Mouse (Mus musculus) intestine, embryonic 15.5 days (tissue): ENCODE measurements around the gene Ebi3. TPM values are rescaled to one million over a fixed set of nuclear protein-coding genes. Genes with fewer than 3 reads are reported as not detected.

Source experiments
- ATAC-seq: fragments of 200-750 bp; cut with Nextera tagmentation; 2 replicates; pipeline ENCODE4 v1.8.0; 2017; ENCODE audit warnings: moderate TSS enrichment, moderate library complexity
- H3K27ac ChIP-seq: fragments of 300-500 bp; sonication (generic); 2 replicates; pipeline ENCODE4 v1.5.1; 2015; ENCODE audit warnings: mild to moderate bottlenecking, inconsistent platforms
- H3K27me3 ChIP-seq: fragments of 300-500 bp; sonication (generic); replicated peaks from 2 replicates; pipeline ENCODE4 v1.6.1; 2015; ENCODE audit warnings: inconsistent platforms
- H3K36me3 ChIP-seq: fragments of 300-500 bp; sonication (generic); 2 replicates; pipeline ENCODE4 v1.6.1; 2015; ENCODE audit warnings: inconsistent platforms
- H3K4me1 ChIP-seq: fragments of 300-500 bp; sonication (generic); replicated peaks from 2 replicates; pipeline ENCODE4 v1.6.1; 2015; ENCODE audit warnings: inconsistent platforms
- H3K4me2 ChIP-seq: fragments of 300-500 bp; sonication (generic); replicated peaks from 2 replicates; pipeline ENCODE4 v1.6.1; 2015; ENCODE audit warnings: mild to moderate bottlenecking, inconsistent platforms
- H3K4me3 ChIP-seq: fragments of 300-500 bp; sonication (generic); replicated peaks from 2 replicates; pipeline ENCODE4 v1.5.1; 2015; ENCODE audit warnings: inconsistent platforms
- H3K9ac ChIP-seq: fragments of 300-500 bp; sonication (generic); 2 replicates; pipeline ENCODE4 v1.6.1; 2015; ENCODE audit warnings: inconsistent platforms
- H3K9me3 ChIP-seq: fragments of 300-500 bp; sonication (generic); 2 replicates; pipeline ENCODE4 v1.6.1; 2016; ENCODE audit warnings: inconsistent platforms
- WGBS: fragments of 180-500 bp; shearing (Covaris S2); methylation state at CpG from one replicate; pipeline ENCODE4 v1.1.7; 2015; 5-methylcytosine and 5-hydroxymethylcytosine counted together
- polyA plus RNA-seq: library from polyadenylated mRNA; unstranded; fragments of >200 nt; fragmentation: Nextera tagmentation; extraction: Ambion mirVana; gene quantifications from 2 replicates; pipeline ENCODE4 v1.2.1, GENCODE M21; 2015

Gene Ebi3
- polyA plus RNA-seq, 1 experiment from 2014 or later = 2.8 TPM

DNA sequence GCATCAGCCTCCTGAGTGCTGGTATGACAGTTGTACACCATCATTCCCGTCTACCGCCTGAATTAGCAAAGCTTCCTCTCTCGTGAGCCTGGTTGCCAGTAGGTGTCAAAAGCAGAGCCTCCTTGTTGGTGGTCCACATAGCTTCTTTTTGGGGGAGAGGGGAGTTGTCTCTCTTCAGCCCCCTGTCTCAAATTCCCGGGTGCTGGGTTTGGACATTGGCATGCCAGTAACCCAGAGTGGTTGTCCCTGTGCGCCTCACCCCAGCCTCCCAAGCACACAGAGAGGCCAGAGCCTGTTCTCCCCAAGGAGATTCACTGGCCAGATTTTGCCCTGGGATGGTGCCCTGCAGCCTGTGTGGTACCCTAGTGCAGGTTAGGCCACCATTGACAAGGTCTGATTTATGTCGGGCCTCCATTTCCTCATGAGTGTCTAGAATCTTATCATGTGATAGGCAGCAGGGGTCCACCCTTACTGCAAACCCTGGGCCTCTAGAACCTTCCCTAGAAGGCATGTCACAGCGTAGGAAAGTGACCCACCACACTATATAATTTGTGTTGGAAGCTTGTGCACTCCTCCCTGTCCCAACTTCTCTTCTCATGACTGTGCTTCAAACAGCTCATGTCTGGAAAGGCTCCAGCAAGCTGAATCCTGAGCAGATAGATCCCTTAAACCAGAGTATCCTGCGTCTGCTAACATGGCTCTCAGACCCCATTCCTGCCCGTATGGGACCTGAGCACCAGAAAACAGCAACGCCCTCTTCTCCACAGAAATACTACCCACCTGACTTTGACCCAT is 7.7 kb downstream of the Ebi3 start:
- 0 out of 2 replicates have a peak, but pooled peaks cover under 1% of the 10 kb centered on the region for H3K27me3 ChIP-seq
- no peak for ATAC-seq
- peak overlapping the region; percentile 63 for H3K4me2 ChIP-seq
- H3K36me3 ChIP-seq = peaks cover 23% of the 10 kb centered on the region
- peaks cover 32% of the 10 kb centered on the region for H3K4me1 ChIP-seq
- H3K9ac ChIP-seq = 0 out of 2 replicates have a peak overlapping the region, but pooled peaks have one; percentile 62
- no peak overlapping the region for H3K27ac ChIP-seq
- no peaks in the 10 kb centered on the region for H3K9me3 ChIP-seq
- WGBS = 69% methylated on average over 10 of the region's 10 CpGs
- H3K4me3 ChIP-seq = peak overlapping the region; percentile 55; the same call in 1 of the 2 replicates

DNA sequence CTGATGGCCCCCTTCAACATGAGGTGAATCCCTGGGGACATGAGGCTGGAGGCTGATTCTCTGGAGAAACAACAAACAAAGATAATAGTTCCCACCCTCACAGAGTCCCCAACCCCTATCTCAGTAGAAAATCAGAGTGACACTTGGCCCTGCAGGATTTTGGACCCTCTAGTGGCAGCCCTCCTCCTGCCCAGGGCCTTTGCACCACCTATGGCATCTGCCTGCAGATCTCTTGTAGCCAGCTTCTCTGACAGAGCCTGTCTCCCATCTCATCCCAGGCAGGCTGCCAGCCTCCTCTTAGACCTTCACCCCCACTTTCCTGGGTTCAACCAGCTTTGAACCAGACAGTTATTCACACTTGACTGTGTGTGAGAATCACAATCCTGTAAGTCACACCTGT is 8.4 kb downstream of the Ebi3 start:
- H3K36me3 ChIP-seq = peaks cover 23% of the 10 kb centered on the region
- no peaks in the 10 kb centered on the region for H3K27me3 ChIP-seq

DNA sequence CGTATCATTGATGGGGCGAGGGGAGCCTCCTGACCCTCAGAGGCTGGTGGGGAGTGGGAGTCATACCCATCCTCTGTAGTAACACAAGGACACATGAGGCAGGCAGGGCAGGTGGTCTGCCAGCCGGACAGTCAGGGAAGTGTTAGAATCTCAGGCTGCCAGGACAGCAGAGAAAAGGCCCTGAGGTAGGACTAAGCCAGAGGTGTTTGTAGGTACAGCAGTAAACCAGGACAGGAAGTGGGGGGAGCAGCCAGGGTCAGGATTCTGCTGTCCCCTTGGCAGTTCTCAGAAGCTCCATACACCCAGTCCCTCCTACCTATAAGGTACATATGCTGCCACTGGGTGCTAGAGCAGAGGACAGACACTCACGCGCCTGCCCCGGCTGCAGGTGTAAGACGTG is 9.2 kb downstream of the Ebi3 start:
- Histone ChIP-seq H3K4me3 (no peak overlapping the region), H3K27ac (no peak overlapping the region), H3K4me1 (peaks cover 25% of the 10 kb centered on the region), H3K4me2 (no peak overlapping the region), H3K9me3 (no peaks in the 10 kb centered on the region), H3K27me3 (no peaks in the 10 kb centered on the region), H3K9ac (no peak overlapping the region), H3K36me3 (peaks cover 28% of the 10 kb centered on the region)
- 96% methylated on average over 7 of the region's 7 CpGs for WGBS
- ATAC-seq = no peak

More for the DNA sequence above, 8.4 kb downstream of the Ebi3 start:
- no peak for ATAC-seq
- Histone ChIP-seq H3K9me3 (no peaks in the 10 kb centered on the region), H3K4me3 (no peak overlapping the region), H3K27ac (no peak overlapping the region), H3K4me1 (peaks cover 32% of the 10 kb centered on the region), H3K9ac (no peak overlapping the region), H3K4me2 (no peak overlapping the region)

DNA sequence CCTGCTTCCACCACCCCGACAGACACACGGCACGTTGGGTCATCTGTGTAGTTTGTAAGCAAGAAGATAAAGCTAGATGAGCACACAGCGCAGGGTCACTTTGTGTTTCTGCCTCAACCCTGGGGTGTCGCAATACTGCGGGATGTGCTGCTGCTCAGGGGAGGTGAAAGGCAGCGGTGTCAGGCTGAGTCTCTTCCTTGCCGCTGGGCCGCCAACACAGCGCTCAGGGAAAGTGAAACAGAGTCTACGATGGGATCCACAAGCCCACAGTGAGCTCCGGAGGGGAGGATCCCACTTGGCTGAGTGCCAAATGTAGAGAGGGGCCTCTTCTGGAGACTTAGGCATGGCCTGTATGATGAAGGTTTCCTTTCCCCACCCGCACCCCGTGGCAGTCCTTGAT is 10.7 kb downstream of the Ebi3 start:
- Histone ChIP-seq H3K27ac (0 out of 2 replicates have a peak overlapping the region, but pooled peaks have one; percentile 13), H3K4me3 (no peak overlapping the region), H3K9me3 (no peaks in the 10 kb centered on the region), H3K9ac (no peak overlapping the region), H3K4me2 (no peak overlapping the region), H3K36me3 (peaks cover 36% of the 10 kb centered on the region), H3K4me1 (peaks cover 14% of the 10 kb centered on the region), H3K27me3 (no peaks in the 10 kb centered on the region)
- no peak for ATAC-seq
- WGBS = 64% methylated on average over 14 of the region's 14 CpGs

- no peak overlapping the region for H3K4me2 ChIP-seq
- no peak overlapping the region for H3K4me3 ChIP-seq
- peaks cover 36% of the 10 kb centered on the region for H3K36me3 ChIP-seq
- no peak overlapping the region for H3K9ac ChIP-seq
- H3K27me3 ChIP-seq = no peaks in the 10 kb centered on the region
- 95% methylated on average over 10 of the region's 10 CpGs for WGBS
- no peak for ATAC-seq
- H3K27ac ChIP-seq = no peak overlapping the region
- H3K4me1 ChIP-seq = peaks cover 9% of the 10 kb centered on the region; the same call in 1 of the 2 replicates
- H3K9me3 ChIP-seq = no peaks in the 10 kb centered on the region
Observed at GRCm38 (mm10) chr17:55964496-55964895, 12.1 kb downstream of the Ebi3 start.

GRCm38 (mm10) chr17:55964996-55965395 is 12.6 kb downstream of the Ebi3 start:
- Histone ChIP-seq H3K36me3 (peaks cover 36% of the 10 kb centered on the region), H3K27ac (no peak overlapping the region)
- WGBS = 82% methylated on average over 9 of the region's 9 CpGs

DNA sequence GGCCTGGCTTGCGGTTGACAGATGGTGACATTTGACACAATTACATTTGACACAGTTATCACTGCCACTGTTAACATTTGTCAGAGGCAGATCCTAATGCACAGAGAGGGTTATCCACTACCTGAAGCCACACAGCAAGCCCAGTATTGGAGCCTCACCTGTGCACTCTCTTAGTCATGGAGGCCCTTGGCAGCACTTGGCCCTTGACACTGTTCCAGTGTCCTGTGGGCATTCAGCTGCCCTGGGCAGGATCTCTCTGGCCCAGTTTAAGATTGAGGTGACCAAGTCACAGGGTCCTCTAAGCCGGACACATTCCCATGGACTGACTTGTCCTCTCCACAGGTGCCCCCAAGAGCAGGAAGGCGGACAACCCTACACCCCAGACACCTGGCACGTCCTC is 14.7 kb downstream of the Ebi3 start:
- Histone ChIP-seq H3K4me2 (no peak overlapping the region), H3K27ac (no peak overlapping the region), H3K4me3 (no peak overlapping the region), H3K36me3 (peaks cover 24% of the 10 kb centered on the region), H3K9me3 (no peaks in the 10 kb centered on the region), H3K9ac (no peak overlapping the region), H3K4me1 (peaks cover 14% of the 10 kb centered on the region), H3K27me3 (peaks cover 18% of the 10 kb centered on the region; the same call in 1 of the 2 replicates)
- no peak for ATAC-seq
- 96% methylated on average over 4 of the region's 4 CpGs for WGBS

More at GRCm38 (mm10) chr17:55964996-55965395, 12.6 kb downstream of the Ebi3 start:
- Histone ChIP-seq H3K4me2 (no peak overlapping the region), H3K4me3 (no peak overlapping the region), H3K9ac (no peak overlapping the region), H3K27me3 (0 out of 2 replicates have a peak, but pooled peaks cover 4% of the 10 kb centered on the region), H3K9me3 (no peaks in the 10 kb centered on the region), H3K4me1 (peaks cover 6% of the 10 kb centered on the region; the same call in 1 of the 2 replicates)
- no peak for ATAC-seq

DNA sequence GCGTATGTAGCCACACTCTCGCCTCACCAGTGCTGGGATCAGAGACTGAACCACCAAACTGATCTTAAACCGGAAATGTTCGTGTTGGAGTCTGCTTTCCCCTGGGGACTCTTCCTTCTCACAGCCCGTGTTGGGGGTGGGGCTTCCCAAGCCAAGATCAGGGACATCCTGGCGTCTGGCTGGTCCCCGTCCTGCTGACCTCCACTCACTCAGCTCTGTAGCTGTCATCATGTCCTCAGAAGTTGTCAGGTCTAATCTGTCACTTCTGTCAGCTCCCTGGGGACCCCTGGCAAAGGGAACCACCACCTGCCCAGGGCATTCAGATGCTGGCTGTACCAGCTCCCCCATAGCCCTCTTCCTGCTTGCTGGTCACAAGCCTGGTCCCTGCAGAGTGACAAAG is 15.8 kb downstream of the Ebi3 start:
- no peaks in the 10 kb centered on the region for H3K9me3 ChIP-seq
- no peak for ATAC-seq
- H3K27me3 ChIP-seq = peaks cover 18% of the 10 kb centered on the region; the same call in 1 of the 2 replicates
- H3K27ac ChIP-seq = no peak overlapping the region
- H3K36me3 ChIP-seq = peaks cover 22% of the 10 kb centered on the region
- no peak overlapping the region for H3K4me2 ChIP-seq
- WGBS = 65% methylated on average over 7 of the region's 7 CpGs
- H3K4me3 ChIP-seq = no peak overlapping the region
- no peak overlapping the region for H3K9ac ChIP-seq
- peaks cover 11% of the 10 kb centered on the region for H3K4me1 ChIP-seq

GRCm38 (mm10) chr17:55969560-55969959 is 17.1 kb downstream of the Ebi3 start:
- H3K4me2 ChIP-seq = peak overlapping the region; percentile 86; the same call in 1 of the 2 replicates
- no peak overlapping the region for H3K4me3 ChIP-seq
- peaks cover 19% of the 10 kb centered on the region for H3K36me3 ChIP-seq
- H3K27ac ChIP-seq = no peak overlapping the region
- H3K27me3 ChIP-seq = peaks cover 18% of the 10 kb centered on the region; the same call in 1 of the 2 replicates
- 45% methylated on average over 14 of the region's 14 CpGs for WGBS
- no peaks in the 10 kb centered on the region for H3K9me3 ChIP-seq
- ATAC-seq = no peak
- peaks cover 9% of the 10 kb centered on the region for H3K4me1 ChIP-seq
- H3K9ac ChIP-seq = no peak overlapping the region

- H3K36me3 ChIP-seq = peaks cover 12% of the 10 kb centered on the region
Observed at GRCm38 (mm10) chr17:55969966-55970891, 17.8 kb downstream of the Ebi3 start, which contains the start of gene Shd. Shd (plus strand) TSS chr17:55970467.

DNA sequence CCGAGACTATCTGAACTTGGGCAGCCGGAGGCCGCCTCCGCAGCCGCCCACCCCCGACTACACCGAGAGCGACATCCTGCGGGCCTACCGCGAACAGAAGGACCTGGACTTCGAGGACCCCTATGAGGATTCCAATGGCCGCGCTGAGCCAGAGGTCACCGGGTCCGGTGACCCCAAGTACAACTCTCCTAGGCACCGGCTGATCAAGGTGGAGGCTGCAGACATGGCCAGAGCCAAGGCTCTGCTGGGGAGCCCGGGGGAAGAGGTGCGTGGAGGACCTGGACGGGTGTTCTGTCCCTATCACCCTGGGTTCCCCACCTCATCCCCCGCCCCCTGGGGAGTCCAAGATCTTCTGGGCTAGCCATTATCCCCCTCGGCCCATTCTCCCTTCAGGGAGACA is 19.0 kb downstream of the Ebi3 start:
- Histone ChIP-seq H3K4me2 (peak overlapping the region; percentile 86; the same call in 1 of the 2 replicates), H3K9me3 (no peaks in the 10 kb centered on the region), H3K4me3 (peak overlapping the region; percentile 45; the same call in 1 of the 2 replicates), H3K36me3 (peaks cover 9% of the 10 kb centered on the region), H3K27me3 (peaks cover 18% of the 10 kb centered on the region; the same call in 1 of the 2 replicates), H3K4me1 (peaks cover 15% of the 10 kb centered on the region), H3K27ac (no peak overlapping the region), H3K9ac (no peak overlapping the region)
- WGBS = 40% methylated on average over 22 of the region's 22 CpGs
- no peak for ATAC-seq

More at GRCm38 (mm10) chr17:55969966-55970891, 17.8 kb downstream of the Ebi3 start, which contains the start of gene Shd:
- peak; percentile 53 for ATAC-seq
- Histone ChIP-seq H3K27ac (no peak within 1 kb of the TSS), H3K9me3 (no peaks in the 10 kb centered on the region), H3K4me3 (peak within 1 kb of the TSS; percentile 45), H3K4me1 (peaks cover 9% of the 10 kb centered on the region), H3K4me2 (peak within 1 kb of the TSS; percentile 86), H3K9ac (peak within 1 kb of the TSS; percentile 47), H3K27me3 (peaks cover 18% of the 10 kb centered on the region; the same call in 1 of the 2 replicates)
- 9% methylated on average over 54 of the region's 55 CpGs for WGBS
